Mouse (Mus musculus) olfactory bulb, adult 2 months (tissue): ENCODE results near the gene Pid1. TPM values are rescaled to one million over a fixed set of nuclear protein-coding genes. Genes with fewer than 3 reads are reported as not detected.

ENCODE experiments used
- H3K27ac ChIP-seq: fragments of 200-500 bp; 2 replicates; pipeline ENCODE4 v1.5.1; 2012; ENCODE audit warnings: low read depth, low read length; ENCODE audit not compliant: insufficient read depth
- H3K4me1 ChIP-seq: fragments of 200-500 bp; 2 replicates; pipeline ENCODE4 v1.6.1; 2012; ENCODE audit warnings: low read length; ENCODE audit not compliant: control insufficient read depth, insufficient read depth
- H3K4me3 ChIP-seq: fragments of 200-500 bp; 2 replicates; pipeline ENCODE4 v1.5.1; 2012; ENCODE audit warnings: mild to moderate bottlenecking, low read depth, low read length, moderate library complexity; ENCODE audit not compliant: insufficient read depth
- CTCF ChIP-seq: fragments of 200-500 bp; IDR thresholded peaks from 2 replicates; pipeline ENCODE4 v1.5.1; 2012; ENCODE audit warnings: low read depth, mild to moderate bottlenecking, low read length, moderate library complexity; ENCODE audit not compliant: insufficient read depth
- POLR2A ChIP-seq: fragments of 200-500 bp; IDR thresholded peaks from 2 replicates; pipeline ENCODE4 v1.6.1; 2012; ENCODE audit warnings: mild to moderate bottlenecking, low read depth, low read length, moderate library complexity; ENCODE audit not compliant: insufficient read depth
- WGBS: fragments of 180-500 bp; shearing (Covaris S2); methylation state at CpG from one replicate; pipeline ENCODE4 v1.1.7; 2018; 5-methylcytosine and 5-hydroxymethylcytosine counted together
- polyA plus RNA-seq: library from polyadenylated mRNA; stranded (reverse); fragments of >200 nt; gene quantifications from 2 replicates; pipeline ENCODE4 v1.2.4, GENCODE M21; 2012; ENCODE audit warnings: low replicate concordance; ENCODE audit not compliant: missing spikeins, insufficient read depth, insufficient read length

Gene Pid1
- polyA plus RNA-seq, 1 experiment, result not detected

DNA sequence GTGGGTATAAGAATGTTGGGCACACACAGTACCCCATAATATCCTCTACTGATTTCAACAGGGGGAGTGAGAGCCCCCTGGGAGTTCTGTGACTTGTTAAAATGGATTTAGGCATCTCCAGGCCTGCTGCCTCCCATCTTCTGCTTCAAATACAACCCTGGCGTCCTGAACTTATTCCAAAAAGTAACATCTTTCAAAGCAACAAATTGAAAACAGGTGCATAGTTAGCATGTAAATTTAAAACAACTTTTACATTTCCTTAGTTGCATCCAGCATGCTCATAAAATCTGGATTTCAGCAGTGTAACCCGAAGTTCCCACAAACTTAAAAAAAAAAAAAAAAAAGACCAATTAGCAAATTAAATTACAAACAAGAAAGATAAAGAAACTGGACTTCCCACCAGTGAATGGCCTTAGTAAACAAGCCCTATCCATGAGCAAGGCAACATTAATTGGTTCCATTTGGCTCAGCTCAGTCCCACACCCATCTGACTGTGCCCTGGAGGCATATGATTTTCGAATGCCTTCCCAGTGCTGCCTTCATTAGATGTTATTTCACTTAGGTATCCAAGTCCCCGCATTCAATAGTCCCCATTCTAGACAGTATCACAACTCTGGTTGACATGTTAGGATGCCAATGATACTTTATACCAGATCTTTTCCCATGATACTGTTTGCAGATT lies 177.1 kb downstream of the Pid1 start:
- Histone ChIP-seq H3K27ac (no peak overlapping the region), H3K4me1 (no peaks in the 10 kb centered on the region), H3K4me3 (no peak overlapping the region)
- TF ChIP-seq POLR2A, result no peak
- 59% methylated on average over 4 of the region's 4 CpGs for WGBS

DNA sequence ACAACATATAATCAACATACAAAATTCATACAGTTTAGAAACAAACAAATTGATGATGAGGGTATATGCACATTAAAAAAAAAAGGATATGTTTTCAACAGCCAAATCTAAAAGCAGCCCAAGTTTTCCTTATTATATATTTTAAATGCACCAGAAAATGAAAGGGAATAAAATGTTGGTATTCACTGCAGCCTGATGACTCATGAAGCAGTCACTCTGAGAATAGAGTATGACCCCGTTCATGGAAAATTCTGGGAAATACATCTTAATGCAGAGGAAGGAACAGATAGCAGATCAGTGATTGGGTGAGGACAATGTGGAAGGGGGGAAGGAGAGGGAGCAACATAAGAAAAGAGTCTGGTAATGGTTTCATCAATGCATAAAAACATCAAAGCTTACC lies 186.3 kb downstream of the Pid1 start:
- Histone ChIP-seq H3K4me3 (no peak overlapping the region), H3K4me1 (peaks cover 4% of the 10 kb centered on the region), H3K27ac (no peak overlapping the region)
- TF ChIP-seq CTCF (no peak), POLR2A (no peak)
- whole genome bisulfite sequencing, result 21% methylated on average over 1 of the region's 1 CpGs

DNA sequence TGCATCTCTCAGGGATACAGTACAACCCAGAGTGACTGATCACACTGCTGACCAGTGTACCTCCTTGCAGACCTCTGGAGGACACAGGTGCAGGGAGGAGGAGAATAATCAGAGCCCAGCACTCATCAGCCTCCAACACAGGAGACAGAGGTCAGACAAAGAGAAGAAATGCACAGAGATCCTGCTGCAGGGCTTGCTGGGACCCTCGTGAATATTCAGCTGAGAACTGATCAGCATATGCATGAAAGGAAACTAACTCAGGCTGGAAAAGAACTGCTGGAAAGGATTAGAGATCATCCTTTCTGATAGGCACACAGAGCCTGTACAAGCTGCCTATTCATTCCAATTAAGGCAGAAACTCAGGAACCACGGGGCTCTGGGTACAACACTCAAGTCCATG lies 186.9 kb downstream of the Pid1 start:
- Histone ChIP-seq H3K27ac (peak overlapping the region; percentile 17; the same call in 1 of the 2 replicates), H3K4me3 (no peak overlapping the region), H3K4me1 (peaks cover 6% of the 10 kb centered on the region)
- 18% methylated on average over 2 of the region's 2 CpGs for WGBS
- no peak for TF ChIP-seq CTCF
- no peak for TF ChIP-seq POLR2A

DNA sequence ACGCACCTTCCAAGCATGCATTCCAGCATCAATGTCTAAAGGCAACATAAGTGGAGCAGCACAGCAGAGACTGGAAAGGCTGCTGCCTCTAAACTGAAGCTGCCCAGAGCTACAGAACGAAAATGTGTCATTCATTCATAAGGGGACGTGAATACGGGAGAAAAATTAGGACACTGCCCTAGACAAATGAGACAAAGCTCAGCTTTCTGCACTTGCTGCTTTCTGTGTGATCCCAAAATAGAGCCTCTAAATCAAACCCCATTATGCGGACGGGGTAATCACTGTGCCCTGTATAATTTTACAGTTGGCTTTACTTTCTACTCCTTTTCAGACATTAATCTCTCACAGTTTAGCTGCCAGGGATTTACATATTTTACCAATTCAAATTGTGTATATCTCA lies 191.0 kb downstream of the Pid1 start:
- no peak overlapping the region for H3K4me3 ChIP-seq
- H3K27ac ChIP-seq, result no peak overlapping the region; the same call in 1 of the 2 replicates
- H3K4me1 ChIP-seq, result peaks cover 6% of the 10 kb centered on the region
- TF ChIP-seq POLR2A, result no peak
- TF ChIP-seq CTCF, result no peak
- 15% methylated on average over 6 of the region's 6 CpGs for WGBS

DNA sequence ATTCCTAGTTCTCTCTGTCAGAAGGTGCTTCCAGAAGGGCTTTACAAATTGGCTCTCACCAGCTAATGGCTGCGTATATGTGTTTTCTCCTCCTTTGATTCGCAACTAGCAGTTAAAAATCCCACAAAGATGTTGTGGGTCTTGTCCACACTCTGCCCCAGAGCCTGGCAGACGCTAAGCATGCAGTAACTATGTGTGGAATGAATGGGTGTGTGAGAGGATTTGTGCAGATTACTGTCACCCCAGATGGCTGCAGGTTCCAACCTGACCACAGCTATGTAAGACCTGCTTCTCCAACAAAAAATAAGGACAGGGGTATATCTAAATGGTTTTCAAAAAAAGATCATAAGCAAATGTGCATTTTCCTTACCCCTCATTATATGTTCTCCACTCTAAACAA lies 206.2 kb downstream of the Pid1 start:
- Histone ChIP-seq H3K4me3 (no peak overlapping the region), H3K27ac (no peak overlapping the region), H3K4me1 (peaks cover 4% of the 10 kb centered on the region; the same call in 1 of the 2 replicates)
- TF ChIP-seq POLR2A (no peak), CTCF (no peak)
- WGBS, result 91% methylated on average over 3 of the region's 3 CpGs

DNA sequence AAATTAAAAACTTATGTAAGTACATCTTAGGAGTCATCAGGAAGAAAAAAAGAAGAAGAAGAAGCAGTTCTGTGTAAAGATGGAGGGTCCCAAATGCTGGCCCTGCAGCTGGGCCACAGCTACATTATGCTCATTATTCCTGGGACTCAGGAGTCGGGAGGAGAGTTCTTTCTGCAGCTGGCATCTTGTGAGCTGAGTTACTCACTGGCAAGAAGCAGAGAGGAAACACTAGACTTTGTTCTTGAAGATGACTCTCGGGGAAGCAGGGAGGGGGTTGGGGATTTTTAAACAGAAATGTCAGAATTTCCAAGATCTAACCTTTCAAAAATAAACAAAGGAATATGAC lies 208.4 kb downstream of the Pid1 start:
- 10% methylated on average over 2 of the region's 2 CpGs for WGBS
- Histone ChIP-seq H3K4me3 (no peak overlapping the region), H3K4me1 (peaks cover 4% of the 10 kb centered on the region; the same call in 1 of the 2 replicates), H3K27ac (0 out of 2 replicates have a peak overlapping the region, but pooled peaks have one; percentile 20)
- TF ChIP-seq CTCF, result no peak
- TF ChIP-seq POLR2A, result no peak

DNA sequence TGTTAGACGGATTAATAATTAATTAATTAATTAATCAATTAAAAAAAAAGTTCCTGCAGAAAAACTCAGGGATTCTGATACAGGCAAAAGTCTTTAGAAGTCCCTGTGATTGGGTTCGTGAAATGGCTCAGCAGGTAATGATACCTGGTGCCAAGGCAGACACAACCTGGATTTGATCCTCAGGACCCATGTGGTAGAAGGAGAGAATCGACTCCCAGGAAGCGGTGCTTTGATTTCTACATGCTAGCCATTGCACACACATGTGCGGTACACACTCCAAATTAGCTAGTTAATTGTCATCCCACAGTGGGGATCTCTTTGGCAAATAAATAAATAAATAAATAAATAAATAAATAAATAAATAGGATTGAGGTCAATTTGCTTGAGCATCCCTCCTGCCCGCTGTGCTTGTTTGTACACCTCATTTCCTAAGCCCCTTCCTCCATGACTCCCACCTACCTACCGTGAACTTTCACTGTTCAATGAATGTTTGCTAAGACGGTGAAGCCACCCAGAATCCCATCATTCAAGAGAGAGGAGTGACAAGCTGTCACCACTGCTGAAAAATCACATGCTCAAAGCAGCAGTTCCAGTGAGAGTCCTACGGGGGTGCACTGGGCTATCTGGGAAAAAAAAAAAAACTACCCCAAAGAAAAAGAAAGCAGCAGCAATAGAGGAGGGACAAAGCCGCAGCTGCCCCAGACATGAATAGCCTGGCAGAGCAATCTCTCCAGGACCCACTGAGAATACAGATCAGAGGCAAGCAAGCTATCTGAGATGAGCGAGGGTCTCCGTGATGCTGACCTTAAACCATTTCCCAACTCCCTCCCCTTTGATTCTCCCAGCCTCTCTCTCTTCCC lies 209.0 kb downstream of the Pid1 start:
- Histone ChIP-seq H3K27ac (0 out of 2 replicates have a peak overlapping the region, but pooled peaks have one; percentile 20), H3K4me1 (peaks cover 4% of the 10 kb centered on the region; the same call in 1 of the 2 replicates), H3K4me3 (no peak overlapping the region)
- 65% methylated on average over 12 of the region's 12 CpGs for WGBS
- TF ChIP-seq POLR2A, result no peak
- TF ChIP-seq CTCF, result no peak

DNA sequence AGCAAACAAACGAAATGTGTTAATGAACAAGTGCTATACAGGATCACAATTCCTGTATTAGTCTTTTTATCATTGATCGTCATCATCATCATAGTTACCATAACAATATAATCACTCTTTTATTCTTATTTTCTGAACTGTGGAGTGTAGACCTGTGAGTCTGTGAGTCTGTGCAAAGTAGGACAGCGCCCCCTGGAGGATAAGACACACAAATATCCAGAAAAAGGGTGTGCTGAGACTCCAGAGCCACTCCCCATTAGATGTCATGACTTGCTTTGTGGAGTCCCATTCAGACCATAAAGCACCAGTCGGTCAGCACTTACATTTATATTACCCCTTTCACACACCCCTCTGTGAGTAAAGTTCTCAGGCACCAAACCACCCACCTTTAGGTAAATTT lies 210.0 kb downstream of the Pid1 start:
- WGBS, result 67% methylated on average over 4 of the region's 4 CpGs
- no peak overlapping the region for H3K4me3 ChIP-seq
- peaks cover 4% of the 10 kb centered on the region; the same call in 1 of the 2 replicates for H3K4me1 ChIP-seq
- no peak for TF ChIP-seq POLR2A
- no peak for TF ChIP-seq CTCF
- H3K27ac ChIP-seq, result no peak overlapping the region

DNA sequence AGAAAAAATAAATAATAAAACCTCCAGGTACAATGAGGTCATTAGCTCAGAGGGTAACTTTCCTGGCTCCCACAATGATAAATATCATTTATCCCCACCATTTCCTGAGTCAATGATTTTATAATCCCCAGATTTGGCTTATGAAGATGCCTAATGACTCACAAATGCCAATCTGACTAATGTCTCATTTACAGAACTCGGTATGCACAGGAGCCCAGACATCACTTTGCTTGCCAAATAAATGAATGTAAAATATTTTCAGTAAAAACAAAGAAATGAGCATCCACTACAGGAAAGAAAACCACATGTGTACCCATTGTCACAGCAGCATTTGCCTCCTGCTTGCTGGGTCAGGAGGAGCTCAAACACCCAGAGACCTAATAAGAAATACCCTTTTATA lies 222.4 kb downstream of the Pid1 start:
- TF ChIP-seq POLR2A, result no peak
- no peak for TF ChIP-seq CTCF
- Histone ChIP-seq H3K27ac (no peak overlapping the region), H3K4me3 (no peak overlapping the region), H3K4me1 (no peaks in the 10 kb centered on the region)
- 70% methylated on average over 1 of the region's 1 CpGs for WGBS
